Mouse (Mus musculus) brain, embryonic 18.5 days (tissue): ENCODE measurements at regions not wholly inside any gene's neighbourhood (a gene's known extent, or its start where the extent isn't known, plus 50 kb on each side); places are given as distances from the start of the nearest gene placed in this dataset.

ENCODE experiments used
- DNase-seq: peaks from one replicate; pipeline ENCODE4 v3.0.0-alpha.2; 2012; ENCODE audit warnings: low read depth, low spot score

GRCm38 (mm10) chr2:103848923-103849700, 51.7 kb upstream of the Caprin1 start:
- no peak for DNase-seq

- DNase-seq: no peak
These were observed 52.5 kb upstream of the Caprin1 start for GRCm38 (mm10) chr2:103849766-103850530.

- no peak for DNase-seq
These were observed 53.0 kb upstream of the Caprin1 start for GRCm38 (mm10) chr2:103850531-103850816.

GRCm38 (mm10) chr2:103851171-103851570, 53.7 kb upstream of the Caprin1 start:
- no peak for DNase-seq

GRCm38 (mm10) chr2:103861226-103861625, 63.8 kb upstream of the Caprin1 start:
- no peak for DNase-seq

GRCm38 (mm10) chr2:103864254-103864653, 66.8 kb upstream of the Caprin1 start:
- DNase-seq: no peak

- DNase-seq: peak; percentile 37
These were observed 68.1 kb upstream of the Caprin1 start for GRCm38 (mm10) chr2:103865319-103866171.

- DNase-seq: no peak
These were observed 70.0 kb upstream of the Caprin1 start for GRCm38 (mm10) chr2:103867241-103867957.

GRCm38 (mm10) chr2:103867958-103868330, 70.5 kb upstream of the Caprin1 start:
- no peak for DNase-seq

- DNase-seq: no peak
These were observed 71.2 kb upstream of the Caprin1 start for GRCm38 (mm10) chr2:103868655-103869054.

GRCm38 (mm10) chr2:103871522-103872276, 74.2 kb upstream of the Caprin1 start:
- peak; percentile 60 for DNase-seq

- no peak for DNase-seq
These were observed 74.8 kb upstream of the Caprin1 start for GRCm38 (mm10) chr2:103872277-103872636.

- no peak for DNase-seq
These were observed 75.9 kb upstream of the Caprin1 start for GRCm38 (mm10) chr2:103873381-103873780.

GRCm38 (mm10) chr2:103874466-103874865, 77.0 kb upstream of the Caprin1 start:
- no peak for DNase-seq

GRCm38 (mm10) chr2:103875754-103876153, 78.3 kb upstream of the Caprin1 start:
- no peak for DNase-seq

GRCm38 (mm10) chr2:103876236-103876635, 78.8 kb upstream of the Caprin1 start:
- DNase-seq: no peak

- no peak for DNase-seq
These were observed 76.6 kb upstream of the Lmo2 start for GRCm38 (mm10) chr2:103881026-103881763.

- no peak for DNase-seq
These were observed 72.9 kb upstream of the Lmo2 start for GRCm38 (mm10) chr2:103884926-103885325.

GRCm38 (mm10) chr2:103888023-103888422, 69.8 kb upstream of the Lmo2 start:
- no peak for DNase-seq

GRCm38 (mm10) chr2:103891240-103891767, 66.5 kb upstream of the Lmo2 start:
- no peak for DNase-seq
